Mouse (Mus musculus): ENCODE measurements around the gene Vmn2r3. TPM values are rescaled to one million over a fixed set of nuclear protein-coding genes. Genes with fewer than 3 reads are reported as not detected.
"Not testable (repeated sequence)": the region's sequence is repeated elsewhere in the genome, so short reads cannot be mapped to it uniquely, and the experiment has no call there.

Gene Vmn2r3
- not detected for total RNA-seq (2021)
- long read RNA-seq, experiment 1, result 0 reads
- long read RNA-seq, experiment 2, result 0 reads

DNA sequence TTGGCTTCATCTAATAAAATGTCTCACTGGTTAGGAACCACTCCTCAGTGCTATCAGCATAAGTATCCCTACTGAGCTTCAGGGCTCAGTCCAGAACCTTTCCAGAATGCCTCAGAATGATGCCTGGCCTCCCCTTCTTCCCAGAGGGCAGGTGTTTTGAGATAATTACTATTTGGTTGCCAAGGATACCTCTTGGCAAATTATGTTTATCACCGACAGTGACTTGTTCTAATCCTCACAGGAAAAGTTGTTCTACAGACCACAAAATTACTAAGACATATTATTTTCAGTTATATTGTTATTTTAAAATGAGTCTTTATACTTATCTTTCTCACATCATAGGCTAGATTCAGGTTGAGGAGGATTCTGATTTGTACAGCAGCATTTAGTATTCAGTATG lies at the start of gene Vmn2r3:
TSS of gene Vmn2r3 (minus strand) at position 101 of the 400 bp plus-strand sequence.
- no peak for DNase-seq

DNA sequence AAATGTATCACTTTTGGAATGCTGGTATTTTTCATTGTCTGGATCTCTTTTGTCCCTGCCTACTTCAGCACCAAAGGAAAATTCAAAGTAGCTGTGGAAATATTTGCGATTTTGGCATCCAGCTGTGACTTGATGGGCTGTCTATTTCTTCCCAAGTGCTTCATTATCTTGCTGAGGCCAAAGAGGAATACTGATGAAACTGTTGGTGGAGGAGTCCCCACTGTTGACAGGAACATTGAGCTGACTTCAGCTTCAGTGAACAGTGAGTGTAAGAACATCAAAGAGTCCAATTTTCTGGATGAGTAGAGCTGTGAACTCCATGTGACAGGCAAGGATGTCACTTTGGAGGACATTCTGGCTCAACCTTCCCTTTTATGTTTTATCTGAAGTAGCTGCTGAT lies 43.0 kb upstream of the Vmn2r3 start:
- no peak for DNase-seq

DNA sequence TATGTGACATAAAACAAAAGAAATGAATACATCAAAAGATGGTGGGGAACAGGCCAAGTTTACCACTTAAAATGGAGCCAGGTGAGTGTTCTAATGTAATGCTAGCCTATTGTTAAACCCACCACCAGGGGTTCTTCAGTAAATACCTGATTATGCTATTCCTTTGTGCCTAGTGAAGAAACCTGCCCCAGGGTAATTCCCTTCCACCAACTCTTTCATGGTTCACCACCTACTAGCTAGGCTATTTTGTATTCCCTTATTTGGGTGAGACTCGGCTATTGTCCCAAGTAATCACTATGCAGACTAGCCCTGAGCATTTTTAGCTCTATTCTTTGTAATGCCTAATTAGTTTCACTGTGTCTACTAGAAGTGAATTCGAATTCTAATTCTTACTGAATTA lies 32.3 kb upstream of the Vmn2r3 start:
- no peak for DNase-seq

- DNase-seq, result no peak
Observed at GRCm38 (mm10) chr3:64306799-64307198, 17.3 kb upstream of the Vmn2r3 start.

DNA sequence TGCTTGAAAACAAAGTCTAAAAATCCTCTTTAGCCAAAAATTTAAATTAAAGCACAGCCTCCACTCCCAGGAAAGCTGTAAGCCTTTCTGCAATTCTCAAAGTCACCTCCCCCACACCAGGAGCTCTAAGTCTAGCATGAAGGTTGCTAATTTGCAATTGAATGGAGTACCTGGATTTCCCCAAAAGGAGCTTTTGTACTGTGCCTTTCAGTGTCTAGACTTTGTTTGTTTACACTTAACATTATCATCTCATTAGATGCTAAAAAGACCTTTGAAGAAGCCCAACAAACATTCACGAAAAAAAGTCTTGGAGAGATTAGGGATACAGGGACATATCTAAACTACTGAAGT lies 23.8 kb downstream of the Vmn2r3 start:
- DNase-seq, result no peak

DNA sequence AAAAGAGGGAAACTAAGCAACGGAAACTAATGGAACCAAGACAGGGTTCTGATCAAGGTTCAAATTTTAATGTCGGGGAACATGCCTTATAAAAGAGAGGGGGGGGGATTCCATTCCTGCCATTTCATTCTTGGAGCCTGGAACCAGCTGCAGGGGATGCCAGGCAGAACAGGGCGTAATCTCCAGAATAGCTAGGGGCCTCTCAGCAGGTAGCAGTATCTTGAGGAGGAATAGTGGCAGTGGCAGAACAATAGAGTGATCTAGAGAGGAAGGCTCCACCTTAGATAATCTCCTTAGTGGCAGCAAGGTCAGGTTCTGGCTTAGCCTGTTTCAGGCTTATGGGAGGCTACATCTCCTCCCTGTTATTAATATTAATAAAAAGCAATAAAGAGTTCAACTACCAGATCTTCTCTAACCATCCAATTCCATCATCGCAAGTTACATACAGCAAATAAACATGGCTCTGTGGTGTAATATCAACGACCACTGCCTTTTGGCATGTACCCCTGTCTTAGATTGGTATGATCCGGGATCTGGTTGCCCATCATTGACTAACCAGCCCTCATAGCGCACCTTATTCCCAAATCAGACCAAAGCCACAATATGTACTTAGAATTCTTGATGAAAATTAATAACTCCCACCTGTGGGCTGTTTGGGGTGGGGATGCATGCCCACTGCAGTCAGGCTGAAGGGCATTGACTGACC lies 24.3 kb downstream of the Vmn2r3 start:
- DNase-seq, result not testable (repeated sequence)

- no peak for DNase-seq
Observed at GRCm38 (mm10) chr3:64259582-64259981, 29.9 kb downstream of the Vmn2r3 start.

- DNase-seq, result no peak
Observed at GRCm38 (mm10) chr3:64251646-64252045, 37.9 kb downstream of the Vmn2r3 start.

DNA sequence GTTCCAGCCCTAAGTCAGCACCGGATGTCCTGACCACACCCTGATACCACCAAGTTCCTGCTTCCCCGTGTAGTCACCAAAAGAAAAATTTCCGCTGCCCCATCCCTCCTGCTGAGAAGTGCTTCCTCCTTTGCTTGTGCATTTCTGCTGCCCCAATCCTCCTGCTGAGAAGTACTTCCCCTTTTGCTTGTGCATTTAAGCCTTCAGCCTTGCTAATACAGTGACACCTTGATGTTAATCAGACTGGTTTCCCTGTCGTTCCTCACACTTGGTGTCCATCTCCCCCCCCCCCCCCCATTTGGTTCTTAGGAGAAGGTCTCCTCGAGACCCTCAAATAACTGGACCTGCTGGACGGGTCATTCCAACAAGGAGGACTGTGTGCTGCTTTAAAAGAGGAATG lies 39.0 kb downstream of the Vmn2r3 start:
- DNase-seq, result not testable (repeated sequence)

DNA sequence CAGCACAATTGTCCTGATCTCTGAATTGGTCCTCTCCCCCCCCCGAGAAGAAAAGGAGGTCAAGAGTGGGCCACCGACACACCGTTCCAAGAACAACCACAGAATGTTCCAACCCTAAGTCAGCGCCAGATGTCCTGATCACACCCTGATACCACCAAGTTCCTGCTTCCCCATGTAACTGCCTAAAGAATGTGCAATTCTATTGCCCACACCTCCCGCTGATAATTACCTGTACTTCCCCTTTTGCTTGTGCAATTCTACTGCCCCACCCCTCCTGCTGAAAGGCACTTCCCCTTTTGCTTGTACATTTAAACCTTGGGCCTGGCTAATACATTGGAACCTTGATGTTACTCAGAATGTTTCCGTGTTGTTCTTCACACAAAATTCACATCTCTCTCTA lies 54.0 kb downstream of the Vmn2r3 start:
- DNase-seq, result not testable (repeated sequence)

DNA sequence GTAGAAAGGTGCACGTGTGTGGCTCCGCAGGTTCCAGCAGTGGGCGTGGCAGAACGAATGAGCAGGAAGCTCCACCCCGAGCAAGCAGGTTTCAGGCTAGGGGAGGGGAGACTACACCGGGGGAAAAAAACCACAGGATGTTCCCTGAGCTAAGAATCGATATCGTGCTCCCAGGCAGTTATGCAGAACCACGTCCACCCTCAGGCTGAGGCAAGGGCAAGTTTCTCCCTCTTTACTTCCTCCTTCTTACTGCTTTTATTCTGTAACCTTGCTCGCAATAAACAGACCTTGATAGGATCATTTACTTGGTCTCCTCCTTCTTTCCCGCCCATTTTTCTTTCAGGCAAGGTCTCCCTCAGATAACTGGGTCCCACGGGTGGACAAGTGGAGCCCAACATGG lies 55.9 kb downstream of the Vmn2r3 start:
- DNase-seq, result not testable (repeated sequence)

- no peak for DNase-seq
Observed at GRCm38 (mm10) chr3:64227243-64227642, 62.3 kb downstream of the Vmn2r3 start.

Other genes starting within 250 kb of the Vmn2r3 start
- gene Vmn2r1, start 208.2 kb downstream of the Vmn2r3 start, total RNA-seq (2021), result under 1 TPM; 0.18 to 0.39 TPM
- gene Vmn2r2, start 147.8 kb downstream of the Vmn2r3 start, total RNA-seq (2021), result not detected
- not detected for gene Vmn2r4, start 125.7 kb upstream of the Vmn2r3 start, total RNA-seq (2021)
- not detected for gene Vmn2r5, start 220.1 kb upstream of the Vmn2r3 start, total RNA-seq (2021)

Measured in adrenal gland, postnatal 10 days (tissue).